Mouse (Mus musculus) forebrain, embryonic 14.5 days (tissue): ENCODE measurements around the gene Fstl4. TPM values are rescaled to one million over a fixed set of nuclear protein-coding genes. Genes with fewer than 3 reads are reported as not detected.

Source experiments
- ATAC-seq: fragments of 200-750 bp; cut with Nextera tagmentation; 2 replicates; pipeline ENCODE4 v1.8.0; 2017; ENCODE audit warnings: mild to moderate bottlenecking, moderate library complexity
- DNase-seq: peaks from one replicate; pipeline ENCODE4 v3.0.0-alpha.2; 2015; ENCODE audit warnings: low spot score
- H3K27ac ChIP-seq: fragments of 300-500 bp; sonication (generic); 2 replicates; pipeline ENCODE4 v1.5.1; 2014; ENCODE audit warnings: low read depth, mild to moderate bottlenecking, control low read depth, low read length, moderate library complexity
- H3K27me3 ChIP-seq: fragments of 300-500 bp; sonication (generic); replicated peaks from 2 replicates; pipeline ENCODE4 v1.6.1; 2014; ENCODE audit warnings: low read length, control low read depth, mixed read lengths; ENCODE audit not compliant: control insufficient read depth, insufficient read depth
- H3K36me3 ChIP-seq: fragments of 300-500 bp; sonication (generic); 2 replicates; pipeline ENCODE4 v1.6.1; 2014; ENCODE audit warnings: low read length, control low read depth; ENCODE audit not compliant: control insufficient read depth, insufficient read depth
- H3K4me1 ChIP-seq: fragments of 300-500 bp; sonication (generic); 2 replicates; pipeline ENCODE4 v1.6.1; 2014; ENCODE audit warnings: antibody characterized with exemption, low read length, control low read depth; ENCODE audit not compliant: control insufficient read depth, insufficient read depth
- H3K4me2 ChIP-seq: fragments of 300-500 bp; sonication (generic); 2 replicates; pipeline ENCODE4 v1.6.1; 2014; ENCODE audit warnings: mild to moderate bottlenecking, control low read depth, low read length
- H3K4me3 ChIP-seq: fragments of 300-500 bp; sonication (generic); 2 replicates; pipeline ENCODE4 v1.5.1; 2014; ENCODE audit warnings: low read depth, low read length, control low read depth
- H3K9ac ChIP-seq: fragments of 300-500 bp; sonication (generic); 2 replicates; pipeline ENCODE4 v1.6.1; 2014; ENCODE audit warnings: mild to moderate bottlenecking, low read length, control low read depth, moderate library complexity
- H3K9me3 ChIP-seq: fragments of 300-500 bp; sonication (generic); replicated peaks from 2 replicates; pipeline ENCODE4 v1.6.1; 2016; ENCODE audit warnings: low read length, control low read depth, mixed read lengths; ENCODE audit not compliant: control insufficient read depth
- WGBS: fragments of 180-500 bp; shearing (Covaris S2); extraction: QIAGEN DNeasy Blood & Tissue Kit; methylation state at CpG from one replicate; pipeline ENCODE4 v1.1.7; 2014; 5-methylcytosine and 5-hydroxymethylcytosine counted together
- polyA plus RNA-seq: library from polyadenylated mRNA; unstranded; fragments of >200 nt; fragmentation: Nextera tagmentation; extraction: Ambion mirVana; gene quantifications from 2 replicates; pipeline ENCODE4 v1.2.1, GENCODE M21; 2014

The Fstl4 gene
- polyA plus RNA-seq, 1 experiment from 2014 or later = 2.4 TPM

DNA sequence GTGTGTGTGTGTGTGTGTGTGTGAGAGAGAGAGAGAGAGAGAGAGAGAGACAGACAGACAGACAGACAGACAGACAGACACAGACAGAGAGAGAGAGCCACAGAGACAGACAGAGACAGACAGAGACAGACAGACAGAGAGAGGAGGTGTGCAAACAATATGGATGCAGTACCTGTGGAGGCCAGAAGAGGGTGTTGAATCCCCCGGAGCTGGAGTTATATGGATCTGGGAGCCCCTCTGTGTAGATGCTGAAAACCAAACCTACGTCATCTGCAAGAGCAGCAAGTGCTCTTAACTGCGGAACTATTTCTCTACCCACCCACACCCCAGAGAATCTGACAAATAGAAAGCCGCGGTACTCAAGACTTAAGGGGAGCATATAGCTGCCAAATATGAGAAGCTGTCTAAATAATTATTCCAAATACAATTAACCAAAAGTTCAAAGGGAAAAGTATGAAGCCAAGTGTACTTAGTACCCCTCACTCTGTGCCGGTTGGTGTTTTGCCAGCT lies 247.6 kb downstream of the Fstl4 start:
- ATAC-seq = no peak
- WGBS = 82% methylated on average over 6 of the region's 6 CpGs
- Histone ChIP-seq H3K27me3 (no peaks in the 10 kb centered on the region), H3K27ac (no peak overlapping the region), H3K9ac (no peak overlapping the region), H3K9me3 (no peaks in the 10 kb centered on the region), H3K4me2 (no peak overlapping the region), H3K36me3 (no peaks in the 10 kb centered on the region), H3K4me1 (no peaks in the 10 kb centered on the region), H3K4me3 (no peak overlapping the region)
- DNase-seq = no peak

DNA sequence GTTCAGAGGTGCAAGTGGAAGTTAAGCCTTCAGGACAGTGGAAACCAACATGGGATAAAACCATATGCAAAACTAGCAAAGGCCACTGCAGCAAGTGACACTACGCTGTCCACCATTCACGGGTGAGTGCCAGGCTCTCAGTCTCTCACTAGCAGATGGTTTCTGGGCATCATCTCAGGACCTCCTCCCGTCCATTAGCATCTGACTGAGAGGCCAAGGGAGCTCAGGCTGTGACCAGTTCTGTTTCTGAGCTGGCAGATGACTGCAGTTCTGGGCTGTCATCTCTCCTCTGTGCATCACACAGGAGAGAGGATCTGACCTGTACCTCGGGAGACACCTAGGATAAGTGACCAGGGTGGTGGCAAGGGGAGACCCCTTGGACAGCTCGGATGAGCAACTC lies 249.5 kb downstream of the Fstl4 start:
- 87% methylated on average over 5 of the region's 5 CpGs for WGBS
- H3K27ac ChIP-seq = no peak overlapping the region

DNA sequence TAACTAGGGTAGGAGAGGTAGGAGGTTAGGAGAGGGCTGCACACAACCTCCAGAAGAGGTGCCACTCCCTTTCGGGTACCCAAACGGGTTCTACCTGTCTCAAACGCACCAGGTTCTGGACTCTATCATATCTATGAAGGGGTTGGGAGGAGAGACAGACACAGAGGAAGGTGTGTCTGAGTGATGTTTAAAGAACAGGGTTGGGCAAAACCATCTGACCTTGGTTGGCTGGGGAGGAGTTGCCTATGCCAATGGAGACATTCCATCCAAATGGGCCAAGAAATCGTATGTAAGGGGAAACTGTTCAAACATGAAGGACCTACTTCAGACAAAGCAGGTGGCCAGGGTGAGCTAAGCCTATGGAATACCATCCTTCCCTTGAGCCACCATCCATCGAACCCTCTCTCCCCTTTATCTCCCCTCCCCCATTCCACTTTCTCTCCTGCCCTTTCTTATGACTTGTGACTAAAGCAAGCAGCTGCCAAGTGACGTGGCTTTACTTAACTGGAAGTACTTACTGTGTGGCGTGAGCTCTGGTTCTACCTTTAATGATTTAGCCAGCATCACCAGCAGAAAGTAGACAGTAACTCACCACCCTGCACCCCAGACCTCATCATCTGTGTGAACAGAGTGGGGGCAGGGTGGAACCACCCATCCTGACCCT lies 252.1 kb downstream of the Fstl4 start:
- Histone ChIP-seq H3K9me3 (no peaks in the 10 kb centered on the region), H3K4me2 (no peak overlapping the region), H3K4me1 (no peaks in the 10 kb centered on the region), H3K27me3 (no peaks in the 10 kb centered on the region), H3K9ac (no peak overlapping the region), H3K27ac (no peak overlapping the region), H3K36me3 (no peaks in the 10 kb centered on the region), H3K4me3 (no peak overlapping the region)
- no peak for DNase-seq
- ATAC-seq = no peak
- WGBS = 88% methylated on average over 7 of the region's 7 CpGs

More for the DNA sequence above, 249.5 kb downstream of the Fstl4 start:
- Histone ChIP-seq H3K27me3 (no peaks in the 10 kb centered on the region), H3K9me3 (no peaks in the 10 kb centered on the region), H3K4me3 (no peak overlapping the region), H3K36me3 (no peaks in the 10 kb centered on the region), H3K9ac (no peak overlapping the region), H3K4me1 (no peaks in the 10 kb centered on the region), H3K4me2 (no peak overlapping the region)
- no peak for ATAC-seq
- DNase-seq = no peak

DNA sequence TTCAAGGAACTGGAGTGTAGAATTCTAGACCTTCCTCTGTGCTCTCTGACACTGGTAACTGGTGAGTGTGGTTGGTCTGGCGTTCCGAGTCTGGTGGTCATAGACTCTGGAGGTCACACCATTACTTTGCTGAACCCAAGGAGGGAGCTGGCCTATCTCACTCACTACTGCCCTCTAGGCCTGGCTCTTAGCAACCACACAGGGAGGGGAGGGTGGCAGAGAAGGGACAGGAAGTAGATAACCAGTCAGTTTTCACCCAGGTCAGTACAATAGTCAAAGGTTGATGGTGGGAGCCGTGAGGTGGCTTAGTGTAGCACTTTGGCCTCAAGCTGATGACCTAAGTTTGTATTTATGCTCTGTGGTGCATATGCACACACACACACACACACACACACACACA lies 255.1 kb downstream of the Fstl4 start:
- no peaks in the 10 kb centered on the region for H3K9me3 ChIP-seq
- WGBS = 86% methylated on average over 3 of the region's 3 CpGs
- DNase-seq (no peak), ATAC-seq (no peak)
- no peaks in the 10 kb centered on the region for H3K27me3 ChIP-seq
- H3K9ac ChIP-seq = no peak overlapping the region
- H3K4me1 ChIP-seq = no peaks in the 10 kb centered on the region
- no peak overlapping the region for H3K4me3 ChIP-seq
- H3K36me3 ChIP-seq = no peaks in the 10 kb centered on the region
- H3K4me2 ChIP-seq = no peak overlapping the region
- H3K27ac ChIP-seq = no peak overlapping the region

DNA sequence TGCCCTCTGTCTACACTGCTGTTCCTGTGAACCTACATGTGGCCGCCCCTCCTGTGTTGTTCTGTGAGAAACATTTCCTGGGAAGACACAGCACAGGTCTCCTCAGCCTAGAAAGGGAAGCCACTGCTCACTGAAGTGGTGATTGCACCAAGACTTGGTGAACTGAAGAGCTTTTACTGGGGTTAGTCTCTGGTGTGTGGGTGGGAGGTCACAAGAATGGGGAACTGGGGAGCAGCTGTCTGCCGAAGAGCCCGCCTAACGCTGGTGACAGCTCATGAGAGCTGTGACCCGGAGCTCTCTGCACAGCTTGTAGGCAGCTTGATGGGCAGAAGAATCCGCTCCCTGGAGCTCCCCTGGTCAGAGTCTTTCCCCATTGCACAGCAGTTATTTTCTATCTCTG lies 260.0 kb downstream of the Fstl4 start:
- H3K9me3 ChIP-seq = no peaks in the 10 kb centered on the region
- no peak for ATAC-seq
- 77% methylated on average over 6 of the region's 6 CpGs for WGBS
- H3K27ac ChIP-seq = no peak overlapping the region
- no peaks in the 10 kb centered on the region for H3K27me3 ChIP-seq
- H3K4me3 ChIP-seq = no peak overlapping the region
- no peak overlapping the region for H3K9ac ChIP-seq
- no peaks in the 10 kb centered on the region for H3K36me3 ChIP-seq
- no peak overlapping the region for H3K4me2 ChIP-seq
- no peaks in the 10 kb centered on the region for H3K4me1 ChIP-seq
- no peak for DNase-seq

DNA sequence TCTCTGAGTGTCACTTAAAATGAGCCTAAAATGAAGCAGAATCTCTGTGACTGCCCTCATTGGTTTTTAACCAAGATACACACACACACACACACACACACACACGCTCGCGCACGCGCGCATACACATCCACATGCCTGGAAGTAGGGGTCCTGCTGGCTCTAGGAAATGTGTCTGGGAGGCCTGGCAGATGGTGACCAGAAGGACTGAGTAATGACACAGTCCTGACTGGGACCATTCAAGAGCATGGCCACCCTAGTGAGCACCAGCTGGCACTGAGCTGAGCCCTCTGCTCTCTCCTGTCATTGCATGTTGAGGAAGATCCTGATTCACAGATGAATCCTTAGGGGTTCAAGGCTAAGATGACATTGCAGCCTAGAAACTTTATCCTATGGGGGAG lies 261.3 kb downstream of the Fstl4 start:
- Histone ChIP-seq H3K9ac (no peak overlapping the region), H3K4me2 (no peak overlapping the region), H3K4me1 (no peaks in the 10 kb centered on the region), H3K27ac (no peak overlapping the region), H3K9me3 (no peaks in the 10 kb centered on the region), H3K27me3 (no peaks in the 10 kb centered on the region), H3K4me3 (no peak overlapping the region), H3K36me3 (no peaks in the 10 kb centered on the region)
- ATAC-seq (no peak), DNase-seq (no peak)
- WGBS = 97% methylated on average over 6 of the region's 6 CpGs

DNA sequence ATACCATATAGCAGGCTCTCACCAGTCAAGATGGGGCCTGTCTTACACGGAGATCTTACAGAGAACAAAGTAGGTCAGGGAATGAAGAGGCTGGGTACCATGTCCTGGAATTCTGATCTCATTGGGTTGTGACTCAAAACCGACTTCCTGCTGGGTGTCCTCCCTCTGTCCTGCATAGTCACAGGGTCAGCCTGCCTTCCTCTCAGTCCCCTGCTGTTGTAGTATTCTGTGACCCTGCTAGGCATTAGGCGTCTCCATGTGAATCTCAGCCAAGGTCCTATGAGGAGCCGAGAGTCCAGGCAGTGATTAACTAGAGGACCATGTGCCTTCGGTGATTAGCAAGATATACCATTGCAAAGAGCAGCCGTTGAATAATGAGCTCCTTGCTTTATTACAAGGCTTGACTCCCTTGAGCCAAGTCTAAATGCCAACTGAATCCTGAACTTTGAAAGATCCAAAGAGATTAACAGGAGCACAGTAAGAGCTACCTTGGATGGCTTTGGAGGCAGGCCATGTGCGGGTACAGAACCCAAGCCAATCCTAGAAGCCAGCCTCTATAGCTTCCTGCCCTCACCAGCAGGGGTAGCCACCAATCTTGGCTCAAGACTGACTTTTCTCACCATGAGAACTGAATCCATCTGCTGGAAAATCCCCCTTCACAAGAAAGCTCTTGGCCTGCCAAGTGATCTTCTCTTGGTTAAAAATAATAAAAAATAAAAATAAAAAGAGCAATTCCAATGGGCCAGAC lies 264.2 kb downstream of the Fstl4 start:
- DNase-seq (no peak), ATAC-seq (no peak)
- no peaks in the 10 kb centered on the region for H3K4me1 ChIP-seq
- H3K9me3 ChIP-seq = no peaks in the 10 kb centered on the region
- WGBS = 79% methylated on average over 7 of the region's 7 CpGs
- H3K9ac ChIP-seq = no peak overlapping the region
- no peaks in the 10 kb centered on the region for H3K36me3 ChIP-seq
- no peak overlapping the region for H3K4me2 ChIP-seq
- no peak overlapping the region for H3K4me3 ChIP-seq
- H3K27me3 ChIP-seq = no peaks in the 10 kb centered on the region
- no peak overlapping the region for H3K27ac ChIP-seq

DNA sequence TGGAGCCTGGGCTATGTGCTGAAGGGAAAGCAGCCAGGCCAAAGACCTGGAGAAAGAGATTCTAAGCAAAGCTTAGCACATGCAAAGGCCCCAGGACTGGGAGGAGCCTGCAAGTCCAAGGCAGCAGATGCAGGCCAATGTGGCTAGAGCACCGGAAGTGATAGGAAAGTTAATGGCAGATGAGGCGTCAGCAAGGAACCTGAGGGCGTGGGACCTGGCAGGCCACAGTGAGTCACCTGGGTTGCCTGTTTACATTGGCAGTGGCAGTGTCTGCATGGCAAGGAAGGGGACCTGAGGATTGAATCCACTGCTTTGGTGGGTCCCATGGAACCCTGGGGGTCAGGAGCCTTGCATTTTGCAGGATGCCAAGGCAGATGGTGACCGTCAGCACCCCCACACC lies 267.3 kb downstream of the Fstl4 start:
- H3K9me3 ChIP-seq = no peaks in the 10 kb centered on the region
- H3K9ac ChIP-seq = no peak overlapping the region
- no peak overlapping the region for H3K27ac ChIP-seq
- 93% methylated on average over 4 of the region's 4 CpGs for WGBS
- H3K4me3 ChIP-seq = no peak overlapping the region
- H3K27me3 ChIP-seq = no peaks in the 10 kb centered on the region
- ATAC-seq (no peak), DNase-seq (no peak)
- no peaks in the 10 kb centered on the region for H3K36me3 ChIP-seq
- no peak overlapping the region for H3K4me2 ChIP-seq
- H3K4me1 ChIP-seq = no peaks in the 10 kb centered on the region

DNA sequence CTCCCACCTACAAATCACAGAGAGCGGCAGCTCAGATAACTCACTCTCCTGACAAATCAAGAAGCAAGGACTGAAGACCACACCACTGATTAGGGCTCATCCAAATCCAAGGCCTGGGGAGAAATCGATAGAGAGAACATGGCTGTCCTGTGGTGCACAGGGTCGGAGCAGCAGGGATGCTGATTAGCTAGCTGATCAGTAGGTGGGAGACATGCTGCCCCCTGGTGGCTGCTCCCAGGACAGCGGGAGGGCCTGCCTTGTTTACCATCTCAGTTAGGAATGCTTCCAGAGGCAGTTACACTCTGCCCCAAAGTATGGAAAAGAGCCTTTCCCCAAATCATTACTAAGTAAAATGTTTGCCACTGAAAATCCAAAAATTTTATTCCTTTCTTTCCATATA lies 267.9 kb downstream of the Fstl4 start:
- 25% methylated on average over 4 of the region's 4 CpGs for WGBS
- Histone ChIP-seq H3K27ac (no peak overlapping the region), H3K36me3 (no peaks in the 10 kb centered on the region), H3K4me1 (no peaks in the 10 kb centered on the region), H3K4me3 (no peak overlapping the region), H3K4me2 (no peak overlapping the region), H3K27me3 (no peaks in the 10 kb centered on the region), H3K9me3 (no peaks in the 10 kb centered on the region), H3K9ac (no peak overlapping the region)
- DNase-seq (peak; percentile 82), ATAC-seq (peak; percentile 20; the same call in 1 of the 2 replicates)
